Mouse (Mus musculus) kidney, postnatal 0 days (tissue): Measurements from ENCODE around the gene Atp6v1g1. TPM values are rescaled to one million over a fixed set of nuclear protein-coding genes. Genes with fewer than 3 reads are reported as not detected.
A peak's percentile ranks its signal among the peaks of the same experiment; 100 is the strongest.

ENCODE experiments used
- ATAC-seq: fragments of 200-750 bp; cut with Nextera tagmentation; replicated peaks from 2 replicates; pipeline ENCODE4 v1.8.0; 2017; ENCODE audit warnings: low read depth, moderate number of reproducible peaks, moderate TSS enrichment, moderate library complexity; ENCODE audit not compliant: low FRiP score
- DNase-seq: peaks from one replicate; pipeline ENCODE4 v3.0.0-alpha.2; 2016; ENCODE audit warnings: low spot score
- H3K27ac ChIP-seq: fragments of 300-500 bp; sonication (generic); 2 replicates; pipeline ENCODE4 v1.5.1; 2014; ENCODE audit warnings: mild to moderate bottlenecking
- H3K27me3 ChIP-seq: fragments of 300-500 bp; sonication (generic); 2 replicates; pipeline ENCODE4 v1.6.1; 2014; ENCODE audit warnings: low read length, mixed read lengths; ENCODE audit not compliant: insufficient read depth
- H3K36me3 ChIP-seq: fragments of 300-500 bp; sonication (generic); 2 replicates; pipeline ENCODE4 v1.6.1; 2014; ENCODE audit warnings: low read length, mixed read lengths; ENCODE audit not compliant: insufficient read depth
- H3K4me1 ChIP-seq: fragments of 300-500 bp; sonication (generic); replicated peaks from 2 replicates; pipeline ENCODE4 v1.6.1; 2014; ENCODE audit warnings: antibody characterized with exemption, low read length, mixed read lengths; ENCODE audit not compliant: insufficient read depth
- H3K4me2 ChIP-seq: fragments of 300-500 bp; sonication (generic); 2 replicates; pipeline ENCODE4 v1.6.1; 2014; ENCODE audit warnings: mild to moderate bottlenecking, low read length, moderate library complexity, mixed read lengths
- H3K4me3 ChIP-seq: fragments of 300-500 bp; sonication (generic); replicated peaks from 2 replicates; pipeline ENCODE4 v1.5.1; 2014; ENCODE audit warnings: low read depth, low read length
- H3K9ac ChIP-seq: fragments of 300-500 bp; sonication (generic); 2 replicates; pipeline ENCODE4 v1.6.1; 2014; ENCODE audit warnings: low read depth, low read length
- H3K9me3 ChIP-seq: fragments of 300-500 bp; sonication (generic); replicated peaks from 2 replicates; pipeline ENCODE4 v1.6.1; 2016; ENCODE audit warnings: low read length, inconsistent platforms, mixed read lengths
- CTCF ChIP-seq: IDR thresholded peaks from 2 replicates; pipeline ENCODE4 v1.5.1; 2016; ENCODE audit warnings: antibody characterized with exemption, low read depth, mild to moderate bottlenecking, moderate library complexity
- WGBS: fragments of 180-500 bp; shearing (Covaris S2); extraction: QIAGEN DNeasy Blood & Tissue Kit; methylation state at CpG from one replicate; pipeline ENCODE4 v1.1.7; 2014; 5-methylcytosine and 5-hydroxymethylcytosine counted together
- polyA plus RNA-seq: library from polyadenylated mRNA; unstranded; fragments of >200 nt; fragmentation: Nextera tagmentation; extraction: Ambion mirVana; gene quantifications from 2 replicates; pipeline ENCODE4 v1.2.1, GENCODE M21; 2015

Atp6v1g1 gene
- polyA plus RNA-seq, 1 experiment from 2014 or later: 405 TPM

DNA sequence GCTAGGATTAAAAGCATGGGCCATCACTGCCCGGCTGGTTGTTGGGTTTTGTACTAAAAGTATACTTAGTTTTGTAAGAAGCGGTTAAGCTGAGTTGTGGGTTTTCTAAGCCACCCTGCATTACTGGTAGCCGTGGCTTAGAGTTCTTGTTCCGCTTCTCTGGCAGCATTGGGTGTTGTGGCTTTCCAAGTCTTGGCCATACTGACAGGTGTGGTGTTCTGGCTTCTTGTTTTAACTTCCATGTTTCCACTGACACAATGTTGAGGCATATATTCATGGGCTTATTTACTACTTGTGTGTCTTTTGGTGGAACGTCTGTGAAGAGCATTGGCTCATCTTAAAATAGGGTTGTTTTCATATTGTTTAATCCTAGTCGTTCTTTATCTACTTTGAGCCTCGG, 45.4 kb downstream of the Atp6v1g1 start:
- Histone ChIP-seq H3K4me3 (no peak overlapping the region), H3K27ac (no peak overlapping the region), H3K9ac (no peak overlapping the region), H3K36me3 (no peaks in the 10 kb centered on the region), H3K4me2 (no peak overlapping the region), H3K27me3 (no peaks in the 10 kb centered on the region), H3K9me3 (no peaks in the 10 kb centered on the region), H3K4me1 (no peaks in the 10 kb centered on the region)
- 82% methylated on average over 7 of the region's 7 CpGs for WGBS
- ATAC-seq: no peak
- no peak for DNase-seq
- TF ChIP-seq CTCF: no peak

DNA sequence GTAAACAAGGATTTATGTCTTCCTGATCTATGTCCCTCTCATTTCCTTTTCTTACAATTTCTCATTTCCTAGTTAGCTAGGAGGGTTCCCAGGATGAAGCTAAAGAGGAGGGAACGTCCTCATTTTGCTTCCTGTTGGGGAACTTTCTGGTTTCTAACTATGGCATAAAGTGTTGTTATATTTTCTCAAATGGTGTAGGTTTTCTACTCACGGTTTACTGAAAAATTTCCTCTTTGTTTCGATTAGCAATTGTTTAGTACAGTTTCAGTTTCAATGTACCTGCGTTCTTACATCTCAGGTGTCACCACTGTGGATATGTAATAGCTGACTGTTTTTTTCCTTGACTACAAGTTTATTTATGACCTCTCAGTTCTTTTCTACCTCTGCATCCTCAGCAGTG, 46.0 kb downstream of the Atp6v1g1 start:
- H3K9me3 ChIP-seq: no peaks in the 10 kb centered on the region
- H3K27me3 ChIP-seq: no peaks in the 10 kb centered on the region
- TF ChIP-seq CTCF: no peak
- H3K4me3 ChIP-seq: no peak overlapping the region
- no peak for ATAC-seq
- H3K27ac ChIP-seq: no peak overlapping the region
- no peak for DNase-seq
- no peak overlapping the region for H3K4me2 ChIP-seq
- no peaks in the 10 kb centered on the region for H3K36me3 ChIP-seq
- H3K4me1 ChIP-seq: no peaks in the 10 kb centered on the region
- H3K9ac ChIP-seq: no peak overlapping the region
- 59% methylated on average over 4 of the region's 4 CpGs for WGBS

DNA sequence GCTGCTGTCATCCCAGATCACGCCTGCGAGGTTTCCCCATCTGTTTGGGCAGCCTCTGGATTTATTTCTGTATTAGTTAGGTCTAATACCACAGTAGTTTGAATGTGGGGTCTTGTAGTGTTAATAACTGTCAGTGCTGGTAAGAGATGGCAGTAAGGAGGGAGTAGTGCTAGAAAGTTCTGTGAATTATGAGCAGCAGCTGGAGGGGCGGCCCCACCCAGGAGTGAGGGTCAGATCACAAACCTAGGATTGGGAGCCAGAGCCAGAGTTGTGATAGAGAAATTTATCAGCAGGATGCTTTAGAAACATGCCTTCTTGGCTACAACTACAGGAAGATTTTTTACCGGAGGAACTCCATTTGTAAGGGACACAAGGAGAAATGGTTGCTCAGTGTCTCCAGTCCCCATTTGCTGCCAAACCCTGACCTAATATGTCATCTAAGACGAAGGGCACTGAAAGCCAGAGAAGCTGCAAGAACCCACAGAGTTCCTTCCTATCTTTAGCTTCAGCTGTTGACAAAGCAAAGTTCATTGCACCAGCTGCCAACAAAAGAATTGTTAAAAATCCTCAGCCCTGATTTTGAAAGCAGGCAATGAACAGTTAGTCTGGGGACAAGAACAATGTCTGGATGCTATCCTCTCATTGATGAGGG, 50.0 kb downstream of the Atp6v1g1 start:
- no peaks in the 10 kb centered on the region for H3K4me1 ChIP-seq
- ATAC-seq: no peak
- H3K27me3 ChIP-seq: no peaks in the 10 kb centered on the region
- H3K36me3 ChIP-seq: no peaks in the 10 kb centered on the region
- H3K4me3 ChIP-seq: no peak overlapping the region
- H3K4me2 ChIP-seq: no peak overlapping the region
- no peaks in the 10 kb centered on the region for H3K9me3 ChIP-seq
- 54% methylated on average over 5 of the region's 5 CpGs for WGBS
- no peak overlapping the region for H3K9ac ChIP-seq
- peak; percentile 32 for DNase-seq
- no peak overlapping the region for H3K27ac ChIP-seq
- no peak for TF ChIP-seq CTCF

DNA sequence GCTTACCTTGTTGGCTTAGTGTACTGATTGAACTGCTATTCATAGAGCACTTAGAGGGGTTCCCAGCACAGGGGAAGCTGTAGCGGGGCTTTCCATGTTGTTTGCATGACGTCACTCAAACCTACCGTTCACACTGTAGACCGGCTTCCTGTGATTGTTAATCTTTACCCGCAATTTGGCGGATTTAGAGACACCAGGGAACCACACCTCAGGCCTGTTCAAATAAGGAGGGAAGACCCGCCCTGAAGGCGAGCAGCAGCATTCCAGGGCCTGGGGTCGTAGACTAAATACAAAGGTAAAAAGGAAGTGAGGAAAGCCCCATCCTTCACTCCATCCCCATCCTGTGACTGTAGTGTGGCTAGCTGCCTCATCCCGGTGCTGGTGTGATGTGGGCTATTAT, 50.7 kb downstream of the Atp6v1g1 start:
- no peaks in the 10 kb centered on the region for H3K27me3 ChIP-seq
- DNase-seq (no peak), ATAC-seq (no peak)
- TF ChIP-seq CTCF: no peak
- no peak overlapping the region for H3K9ac ChIP-seq
- no peaks in the 10 kb centered on the region for H3K4me1 ChIP-seq
- 66% methylated on average over 10 of the region's 10 CpGs for WGBS
- H3K4me3 ChIP-seq: no peak overlapping the region
- H3K4me2 ChIP-seq: no peak overlapping the region
- no peaks in the 10 kb centered on the region for H3K36me3 ChIP-seq
- no peaks in the 10 kb centered on the region for H3K9me3 ChIP-seq
- no peak overlapping the region for H3K27ac ChIP-seq

DNA sequence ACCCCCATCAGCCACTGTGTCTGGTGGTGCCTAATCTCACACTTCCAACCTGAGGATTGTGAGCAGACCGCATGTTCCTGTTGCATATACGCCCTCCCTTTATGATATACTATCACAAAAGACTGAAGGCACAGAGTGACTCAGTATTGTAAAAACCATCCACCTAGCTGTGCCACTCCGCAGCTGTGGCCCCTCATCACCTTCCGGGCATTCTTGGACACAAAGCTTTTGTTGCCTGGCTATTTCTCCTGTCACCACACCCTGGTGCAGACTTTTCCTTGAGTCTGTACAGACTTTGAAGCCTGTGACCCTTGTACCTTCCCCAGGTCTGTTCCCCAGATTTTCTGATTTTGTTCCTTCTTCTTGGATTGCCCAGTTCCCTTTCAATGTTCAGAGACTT, 51.4 kb downstream of the Atp6v1g1 start:
- Histone ChIP-seq H3K9me3 (no peaks in the 10 kb centered on the region), H3K4me1 (no peaks in the 10 kb centered on the region), H3K4me3 (no peak overlapping the region), H3K27me3 (no peaks in the 10 kb centered on the region), H3K27ac (no peak overlapping the region), H3K4me2 (no peak overlapping the region), H3K36me3 (no peaks in the 10 kb centered on the region), H3K9ac (no peak overlapping the region)
- no peak for ATAC-seq
- WGBS: 97% methylated on average over 4 of the region's 4 CpGs
- DNase-seq: no peak
- no peak for TF ChIP-seq CTCF

Other genes starting within 250 kb of the Atp6v1g1 start
- not detected in 2 replicates for gene Orm1, start 200.2 kb upstream of the Atp6v1g1 start, polyA plus RNA-seq
- gene Orm3, start 188.6 kb upstream of the Atp6v1g1 start, polyA plus RNA-seq: not detected in 2 replicates
- not detected in 2 replicates for gene Orm2, start 182.3 kb upstream of the Atp6v1g1 start, polyA plus RNA-seq
- 2.9 and 3.3 TPM in 2 replicates for gene Akna, start 141.4 kb upstream of the Atp6v1g1 start, polyA plus RNA-seq
- 3.4 TPM in 2 replicates for gene Whrn, start 48.8 kb upstream of the Atp6v1g1 start, polyA plus RNA-seq
- 5.3 and 5.4 TPM in 2 replicates for gene Tmem268, start 14.0 kb downstream of the Atp6v1g1 start, polyA plus RNA-seq
- not detected in 2 replicates for gene Gm11213, start 60.5 kb downstream of the Atp6v1g1 start, polyA plus RNA-seq
- gene Tex48, start 77.7 kb downstream of the Atp6v1g1 start, polyA plus RNA-seq: not detected in 2 replicates
- not detected in 2 replicates for gene Gm11214, start 118.6 kb downstream of the Atp6v1g1 start, polyA plus RNA-seq
- 0.55 and 0.77 TPM in 2 replicates for gene Tnfsf15, start 200.3 kb downstream of the Atp6v1g1 start, polyA plus RNA-seq